Mouse (Mus musculus) ovary, postnatal 14 days (tissue): ENCODE measurements around the gene Srcap.

Experiments
- DNase-seq: peaks from one replicate; pipeline ENCODE4 v3.0.0; 2022; ENCODE audit warnings: low spot score

Srcap gene

GRCm38 (mm10) chr7:127574115-127574514, 62.3 kb downstream of the Srcap start:
- DNase-seq: no peak

DNA sequence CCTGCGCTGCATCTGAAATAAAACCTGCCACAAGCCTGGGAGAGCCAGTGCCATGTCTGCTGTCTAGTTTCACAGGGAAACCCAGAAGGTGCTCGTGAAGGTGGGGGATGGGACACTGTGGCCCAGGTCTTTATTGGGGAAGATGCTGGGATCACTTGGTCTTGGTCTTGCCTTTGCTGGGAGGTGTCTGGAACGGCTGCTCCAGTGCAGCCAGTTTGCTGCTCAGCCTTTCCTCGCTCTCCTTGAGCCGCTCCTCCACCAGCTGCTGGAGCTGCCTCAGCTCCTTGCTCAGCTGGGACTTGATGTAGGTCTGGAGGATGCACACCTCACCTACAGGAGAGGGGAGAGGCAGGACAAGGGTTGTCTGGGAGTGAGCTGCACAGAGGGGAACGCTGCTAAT, 71.5 kb downstream of the Srcap start:
- DNase-seq: no peak

GRCm38 (mm10) chr7:127585031-127585430, 73.2 kb downstream of the Srcap start:
- DNase-seq: no peak

DNA sequence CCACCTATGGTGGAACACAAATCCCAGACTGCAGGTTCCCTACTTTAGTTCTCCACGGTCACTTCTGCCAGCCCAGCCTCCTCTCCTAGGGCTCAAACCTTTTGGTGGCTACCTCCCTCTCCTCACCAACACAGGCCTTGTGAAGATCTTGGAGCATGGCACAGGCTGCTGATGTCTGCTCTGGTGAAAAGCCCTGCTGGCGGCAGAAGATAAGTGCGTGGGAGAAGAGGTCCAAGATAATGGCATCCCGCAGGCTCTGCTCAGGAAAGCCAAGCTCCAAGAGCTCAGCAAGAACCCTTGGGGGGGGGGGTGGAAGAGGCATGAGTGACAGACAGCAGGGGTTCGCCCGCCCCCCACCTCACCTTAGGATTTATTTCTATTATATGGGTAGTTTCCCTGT, 74.4 kb downstream of the Srcap start:
- DNase-seq: no peak

DNA sequence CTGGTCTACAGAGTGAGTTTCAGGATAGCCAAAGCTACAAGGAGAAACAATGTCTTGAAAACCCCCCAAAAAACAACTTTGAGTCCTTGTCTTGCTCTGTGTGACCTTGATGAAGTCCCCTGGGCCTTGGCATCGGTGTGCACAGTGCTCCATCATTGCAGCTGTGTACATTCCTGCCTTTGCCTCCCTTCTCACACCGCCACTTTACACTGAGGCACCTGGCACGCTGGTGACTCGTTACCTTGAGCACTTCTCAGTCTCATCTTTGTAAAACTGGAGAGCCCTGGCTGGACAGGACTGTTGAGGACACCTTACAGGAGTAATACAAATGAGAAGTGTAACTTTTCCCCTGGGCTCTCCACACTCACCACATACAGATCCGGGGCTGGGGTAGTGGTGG, 75.4 kb downstream of the Srcap start:
- DNase-seq: no peak

- peak; percentile 84 for DNase-seq
Measured at GRCm38 (mm10) chr7:127588011-127588871, 76.5 kb downstream of the Srcap start, which contains the start of the genes Ccdc189 and Rnf40. TSS of gene Ccdc189 (minus strand) at chr7:127588595. TSS of gene Rnf40 (plus strand) at chr7:127588767.

DNA sequence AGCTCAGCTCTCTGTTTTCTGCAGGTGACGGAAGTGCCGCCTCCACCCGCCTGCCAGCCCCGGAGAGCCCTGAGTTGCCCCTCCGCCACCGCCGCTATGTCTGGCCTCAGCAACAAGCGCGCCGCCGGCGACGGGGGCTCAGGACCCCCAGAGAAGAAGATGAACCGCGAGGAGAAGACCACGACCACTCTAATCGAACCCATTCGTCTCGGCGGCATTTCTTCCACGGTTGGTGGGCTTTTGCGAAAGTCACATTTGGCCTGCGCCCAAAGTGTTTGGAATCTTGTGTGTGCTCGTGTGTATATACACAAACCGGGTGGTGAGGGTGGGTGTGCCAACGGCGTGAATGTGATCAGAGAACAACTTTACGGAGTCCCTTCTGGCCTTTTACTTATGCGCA, 77.1 kb downstream of the Srcap start:
- no peak for DNase-seq

DNA sequence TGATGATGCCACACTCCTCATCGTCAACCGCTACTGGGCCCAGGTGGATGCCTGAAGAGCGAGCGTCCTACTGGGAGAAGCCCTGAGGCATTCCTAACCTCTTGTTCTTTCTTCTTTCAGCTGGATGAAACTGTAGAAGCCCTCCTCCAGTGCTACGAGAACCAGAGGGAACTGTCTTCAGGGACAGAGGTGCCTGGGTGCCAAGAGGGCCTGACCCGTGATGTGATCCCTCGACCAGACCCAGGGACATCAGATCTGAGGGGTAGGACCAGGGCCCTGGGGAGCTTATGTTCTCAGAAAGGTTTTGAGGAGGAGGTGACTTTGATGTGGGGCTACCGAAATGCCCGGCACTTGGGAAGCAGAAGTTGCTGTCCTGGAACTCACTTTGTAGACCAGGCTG, 77.9 kb downstream of the Srcap start:
- DNase-seq: no peak

DNA sequence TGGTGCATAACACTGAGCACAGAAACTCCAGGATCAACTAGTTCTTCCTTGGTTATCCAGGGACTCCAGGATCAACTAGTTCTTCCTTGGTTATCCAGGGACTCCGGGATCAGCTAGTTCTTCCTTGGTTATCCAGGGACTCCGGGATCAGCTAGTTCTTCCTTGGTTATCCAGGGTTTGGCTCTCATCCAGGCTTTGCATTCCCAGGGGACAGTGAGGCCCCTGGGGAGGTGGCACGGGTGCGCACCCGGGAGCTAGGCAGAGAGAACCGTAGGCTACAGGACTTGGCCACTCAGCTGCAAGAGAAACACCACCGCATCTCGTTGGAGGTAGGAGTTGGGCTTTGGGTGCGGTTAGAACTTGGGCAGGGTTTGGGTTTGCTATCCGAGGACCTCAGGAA, 79.3 kb downstream of the Srcap start:
- DNase-seq: no peak

GRCm38 (mm10) chr7:127592575-127592974, 80.8 kb downstream of the Srcap start:
- no peak for DNase-seq

DNA sequence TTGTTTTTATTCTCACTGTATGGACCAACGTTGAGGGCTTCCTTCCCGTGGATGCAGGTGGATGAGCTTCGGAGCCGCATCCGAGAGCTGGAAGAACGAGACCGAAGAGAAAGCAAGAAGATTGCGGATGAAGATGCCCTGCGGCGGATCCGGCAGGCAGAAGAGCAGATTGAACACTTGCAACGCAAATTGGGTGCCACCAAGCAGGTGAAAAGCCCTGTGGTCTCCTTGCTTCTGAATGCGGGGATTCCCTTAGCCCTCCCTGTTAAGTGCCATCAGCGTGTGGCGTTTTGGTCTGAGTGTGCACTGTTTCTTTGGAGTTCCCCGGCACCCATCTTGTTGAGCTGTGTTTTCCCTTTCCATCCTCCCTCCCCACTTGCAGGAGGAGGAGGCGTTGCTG, 85.0 kb downstream of the Srcap start:
- no peak for DNase-seq

DNA sequence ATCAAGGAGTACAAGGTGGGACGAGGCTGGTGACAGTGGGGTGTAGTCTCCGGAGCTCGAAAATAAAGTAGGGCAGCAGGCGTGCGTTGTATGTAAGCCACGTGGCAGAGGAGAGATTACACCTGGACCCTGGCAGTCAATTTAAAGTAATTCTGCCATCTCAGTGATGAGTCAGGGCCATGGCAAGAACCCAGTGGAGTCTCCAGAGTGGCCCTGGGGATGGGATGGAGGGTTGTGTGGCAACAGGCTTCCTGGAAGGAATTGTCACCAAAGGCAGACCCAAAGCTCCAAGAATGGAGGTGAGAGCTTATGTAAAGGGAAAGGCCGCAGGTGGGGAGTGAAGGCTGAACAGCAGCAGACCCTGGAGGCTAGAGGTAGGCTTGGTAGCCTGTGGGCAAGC, 88.8 kb downstream of the Srcap start:
- no peak for DNase-seq

GRCm38 (mm10) chr7:127601735-127602134, 90.0 kb downstream of the Srcap start:
- no peak for DNase-seq

DNA sequence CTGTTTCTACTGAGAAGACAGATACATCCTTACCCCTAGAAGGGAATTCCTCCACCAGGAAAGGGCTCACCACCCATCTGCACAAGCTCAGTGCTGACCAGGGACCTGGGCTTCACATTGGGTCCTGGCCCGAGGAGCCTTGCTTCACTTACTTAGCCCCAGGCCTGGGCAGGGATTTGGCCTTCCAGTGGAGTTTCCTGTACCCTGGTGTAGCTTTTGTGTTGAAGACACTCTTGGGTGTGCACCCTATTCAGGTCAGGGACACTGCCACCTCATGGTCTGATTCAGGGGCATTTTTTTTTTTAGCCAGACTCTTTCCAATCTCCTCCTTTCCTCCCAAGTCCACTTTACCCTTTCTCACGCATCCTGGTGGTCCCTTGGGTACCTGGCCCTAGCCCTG, 91.1 kb downstream of the Srcap start:
- no peak for DNase-seq

GRCm38 (mm10) chr7:127604256-127604655, 92.5 kb downstream of the Srcap start:
- DNase-seq: no peak

DNA sequence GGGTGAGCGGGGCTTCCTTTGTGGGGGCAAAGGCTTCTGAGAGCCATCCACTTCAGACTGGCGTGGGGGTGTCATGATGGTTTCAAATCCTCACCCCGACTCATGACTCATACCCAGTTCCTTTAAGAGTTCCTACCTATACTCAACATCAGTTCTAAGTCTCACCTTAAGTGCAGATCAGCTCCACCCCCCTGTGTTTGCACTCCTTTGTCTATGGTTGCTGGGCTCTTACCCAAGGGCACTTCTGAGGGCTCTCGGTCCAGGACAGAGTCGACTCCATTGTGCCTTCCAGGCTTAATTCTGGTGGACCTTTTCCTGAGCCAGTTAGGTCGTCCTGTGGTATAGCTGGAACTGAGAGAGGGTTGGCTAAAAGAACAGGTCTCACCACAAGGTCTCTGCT, 95.4 kb downstream of the Srcap start:
- DNase-seq: no peak
